Mouse (Mus musculus): ENCODE results near the gene Nxt1. TPM values are rescaled to one million over a fixed set of nuclear protein-coding genes. Genes with fewer than 3 reads are reported as not detected.

The Nxt1 gene
- 34.9 and 40.3 TPM in 2 replicates for total RNA-seq (2017)

DNA sequence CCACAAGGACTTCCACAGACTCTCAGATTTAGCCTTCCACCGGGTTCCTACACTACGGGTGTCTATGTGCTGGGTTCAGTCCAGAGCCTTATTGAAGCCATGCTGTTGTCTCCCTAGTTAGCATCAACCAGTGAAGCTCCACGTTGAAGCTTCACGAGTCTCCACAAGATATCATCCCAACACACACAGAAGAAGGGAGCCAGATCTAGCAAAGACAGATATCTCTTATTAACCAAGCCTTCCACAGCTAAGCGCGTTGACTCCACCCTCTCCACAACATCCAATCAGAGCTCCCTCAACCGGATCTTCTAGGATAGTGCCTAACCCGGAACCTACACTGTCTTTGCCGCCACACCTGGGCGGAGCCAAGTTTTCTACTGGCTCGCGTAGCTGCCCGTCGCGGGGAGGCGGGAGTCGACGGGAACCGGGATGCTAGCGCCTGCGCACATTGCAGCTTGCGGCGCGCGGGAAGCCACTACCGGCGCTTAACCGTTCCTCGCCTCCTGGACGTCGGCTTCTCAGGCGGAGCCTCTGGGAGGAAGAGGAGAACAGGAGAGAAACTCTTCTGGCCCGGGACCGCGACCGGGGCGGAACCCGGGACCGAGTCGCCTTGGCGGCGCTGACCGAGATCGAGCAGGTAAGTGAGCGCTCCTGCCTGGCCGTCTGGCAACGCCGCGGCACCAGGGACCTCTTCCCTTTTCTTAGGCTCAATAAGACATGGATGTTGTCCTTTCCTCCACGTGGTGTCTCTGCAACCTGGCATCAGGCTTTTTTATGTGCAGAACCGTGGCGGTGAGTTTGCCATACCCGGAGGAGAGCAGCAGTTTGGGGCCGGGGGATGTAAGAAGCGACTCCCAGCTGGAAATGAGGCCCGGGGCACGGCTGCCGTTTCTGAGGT is at the start of gene Nxt1:
Nxt1 (plus strand) TSS at position 403 of the 898 bp plus-strand sequence.
- ATAC-seq (replicated peaks; ENCODE audit: low read depth, poor library complexity, severe bottlenecking), result peak; percentile 96

DNA sequence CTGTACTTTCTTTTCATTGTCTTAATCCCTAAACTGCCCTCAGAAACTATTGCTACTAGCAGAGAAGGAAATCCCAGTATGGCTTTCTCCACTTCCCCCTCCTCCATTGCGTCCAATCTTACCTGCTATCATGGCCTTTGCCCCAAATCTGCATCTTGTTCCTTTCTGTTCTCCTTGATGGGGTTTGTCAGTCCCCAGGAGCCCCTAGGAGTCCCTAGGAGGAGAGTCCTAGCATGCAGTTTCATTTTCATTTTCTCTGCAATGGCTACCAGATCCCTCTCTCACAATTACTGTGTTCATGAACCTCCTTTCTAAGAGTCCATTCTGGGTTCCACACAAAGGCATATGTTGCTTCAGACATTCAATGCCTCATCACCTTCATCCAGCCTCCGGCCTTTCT is 49.3 kb upstream of the Nxt1 start:
- ATAC-seq (replicated peaks; ENCODE audit: low read depth, poor library complexity, severe bottlenecking), result 0 out of 2 replicates have a peak, but pooled peaks have one; percentile 25

DNA sequence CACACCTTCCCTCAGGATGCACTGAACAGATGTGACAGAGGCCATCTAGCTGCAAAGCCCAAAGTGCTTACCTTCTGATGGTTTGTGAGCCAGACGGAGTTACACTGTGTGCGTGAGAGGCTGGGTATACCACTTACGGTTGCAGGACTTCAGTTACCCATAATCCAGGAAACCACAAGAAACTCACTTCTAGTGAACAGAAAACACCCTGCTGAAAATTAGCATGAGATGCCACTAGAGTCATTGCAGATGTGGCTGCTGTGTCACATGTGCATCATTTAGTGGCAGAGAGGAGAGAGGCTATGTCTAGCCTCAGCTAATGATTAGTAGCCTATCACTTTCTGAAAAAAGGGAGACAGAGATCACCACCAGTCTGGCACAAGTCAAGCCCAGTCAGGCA is 47.9 kb upstream of the Nxt1 start:
- ATAC-seq (replicated peaks; ENCODE audit: low read depth, poor library complexity, severe bottlenecking), result peak; percentile 57

DNA sequence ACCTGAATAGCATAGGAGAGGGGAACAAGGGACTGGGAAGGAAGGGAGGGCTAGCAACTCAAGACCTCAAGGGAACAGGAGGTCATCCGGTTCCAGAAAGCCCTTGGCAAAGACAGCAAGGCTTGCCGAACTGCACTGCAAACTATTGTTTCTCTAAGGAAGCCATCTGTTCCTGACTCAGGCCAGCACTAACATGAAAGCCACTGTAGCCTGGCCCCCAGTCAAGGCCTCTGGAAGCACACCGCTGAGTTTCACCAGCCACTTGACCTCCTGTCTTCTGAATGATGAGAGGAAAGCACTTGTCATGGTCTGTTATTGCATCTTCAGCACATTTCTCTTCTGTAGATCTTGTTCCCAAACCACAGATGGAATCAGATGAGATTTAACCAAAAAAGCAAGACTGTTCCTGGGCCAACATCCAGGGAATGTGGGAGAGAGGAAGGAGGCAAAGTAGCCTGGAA is 45.4 kb upstream of the Nxt1 start:
- ATAC-seq (replicated peaks; ENCODE audit: low read depth, poor library complexity, severe bottlenecking), result no peak

DNA sequence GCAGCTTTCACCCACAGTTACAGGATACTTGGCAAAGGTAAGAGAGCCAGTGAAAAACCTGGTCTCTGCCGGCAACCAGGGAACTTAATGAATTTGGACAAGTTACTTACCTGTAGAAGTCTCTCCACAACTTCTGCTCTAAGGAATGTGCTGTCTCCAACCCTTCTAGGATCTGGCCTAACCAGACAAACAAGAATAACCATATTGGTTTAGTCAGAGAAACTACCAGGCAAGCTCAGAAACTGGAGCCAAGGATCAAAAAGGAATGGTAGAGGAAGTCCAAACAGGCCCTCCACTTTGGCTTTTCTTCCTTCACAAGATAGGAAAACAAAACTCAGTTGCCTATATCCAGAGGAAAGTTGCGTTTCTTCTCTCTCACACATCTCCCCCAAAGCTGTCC is 41.4 kb upstream of the Nxt1 start:
- no peak for ATAC-seq (replicated peaks; ENCODE audit: low read depth, poor library complexity, severe bottlenecking)

DNA sequence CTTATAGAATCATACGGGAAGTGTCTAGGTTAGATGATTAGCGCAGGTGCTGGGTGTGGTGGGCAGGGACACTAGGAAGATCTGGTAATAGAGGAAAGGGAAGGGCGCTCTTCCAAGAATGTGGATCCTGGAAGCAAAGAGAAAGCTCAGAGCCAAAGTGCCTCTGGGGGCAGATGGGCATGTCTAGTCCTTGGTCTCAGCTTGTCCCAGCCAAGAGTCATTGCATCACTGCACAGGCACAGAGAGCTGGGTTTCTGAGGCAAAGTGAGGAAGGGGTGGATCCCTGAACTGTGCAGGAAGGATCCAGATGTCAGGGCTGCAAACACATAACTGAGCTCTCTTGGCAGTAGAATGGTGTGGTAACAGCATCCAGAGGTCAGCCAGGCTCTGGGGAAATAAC is 40.8 kb upstream of the Nxt1 start:
- no peak for ATAC-seq (replicated peaks; ENCODE audit: low read depth, poor library complexity, severe bottlenecking)

DNA sequence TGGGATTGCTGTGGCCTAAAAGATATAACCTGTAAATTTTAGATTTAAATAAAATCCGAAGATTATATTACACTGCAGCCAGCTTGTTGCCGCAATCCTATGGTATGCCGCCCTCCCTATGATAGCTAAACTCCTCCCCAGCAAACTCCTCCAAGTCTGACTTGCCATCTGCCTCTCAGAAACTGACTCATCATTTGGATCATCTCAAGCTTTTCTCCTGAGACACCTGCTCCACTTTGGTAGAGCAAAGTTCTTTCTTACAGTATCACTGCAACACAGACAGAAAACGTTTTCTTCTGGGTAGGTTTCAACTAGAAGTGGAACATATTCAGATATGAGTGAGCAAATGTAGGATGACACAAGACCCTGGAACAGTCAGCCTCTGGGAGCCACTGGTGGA is 37.9 kb upstream of the Nxt1 start:
- no peak for ATAC-seq (replicated peaks; ENCODE audit: low read depth, poor library complexity, severe bottlenecking)

DNA sequence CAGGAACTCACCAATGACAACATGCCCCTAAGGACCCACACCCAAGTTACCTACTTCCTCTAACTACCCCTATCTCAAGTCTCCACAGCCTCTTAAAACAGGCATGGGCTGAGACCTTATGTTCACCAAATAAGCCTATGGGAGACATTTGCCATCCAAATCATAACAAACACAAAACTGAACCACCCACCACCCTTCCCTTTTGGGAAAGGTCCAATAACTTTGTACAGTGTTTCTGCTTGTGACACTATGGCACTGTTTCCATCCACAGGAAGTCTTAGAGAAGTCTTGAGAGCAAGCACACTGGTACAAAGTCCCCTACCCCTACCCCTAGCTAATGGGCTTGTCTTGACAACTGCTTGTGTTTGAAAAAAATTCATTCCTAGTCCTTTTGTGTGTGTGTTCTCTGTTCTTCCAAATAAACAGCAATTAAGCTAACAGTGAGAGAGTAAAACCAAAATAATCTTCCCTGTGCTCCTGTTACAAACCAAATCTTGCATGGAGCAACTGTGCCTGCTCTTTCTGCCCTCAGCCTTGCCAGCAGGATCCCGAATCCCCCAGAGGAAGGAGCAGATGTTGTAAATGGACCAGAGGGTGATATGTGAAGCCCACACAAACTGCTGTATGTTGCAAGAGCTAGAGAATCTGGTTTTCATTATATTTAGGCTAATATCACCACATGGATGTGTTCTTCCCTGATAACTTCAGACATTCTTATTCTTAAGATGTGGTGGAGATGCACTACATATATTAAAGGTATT is 29.6 kb upstream of the Nxt1 start:
- ATAC-seq (replicated peaks; ENCODE audit: low read depth, poor library complexity, severe bottlenecking), result no peak

DNA sequence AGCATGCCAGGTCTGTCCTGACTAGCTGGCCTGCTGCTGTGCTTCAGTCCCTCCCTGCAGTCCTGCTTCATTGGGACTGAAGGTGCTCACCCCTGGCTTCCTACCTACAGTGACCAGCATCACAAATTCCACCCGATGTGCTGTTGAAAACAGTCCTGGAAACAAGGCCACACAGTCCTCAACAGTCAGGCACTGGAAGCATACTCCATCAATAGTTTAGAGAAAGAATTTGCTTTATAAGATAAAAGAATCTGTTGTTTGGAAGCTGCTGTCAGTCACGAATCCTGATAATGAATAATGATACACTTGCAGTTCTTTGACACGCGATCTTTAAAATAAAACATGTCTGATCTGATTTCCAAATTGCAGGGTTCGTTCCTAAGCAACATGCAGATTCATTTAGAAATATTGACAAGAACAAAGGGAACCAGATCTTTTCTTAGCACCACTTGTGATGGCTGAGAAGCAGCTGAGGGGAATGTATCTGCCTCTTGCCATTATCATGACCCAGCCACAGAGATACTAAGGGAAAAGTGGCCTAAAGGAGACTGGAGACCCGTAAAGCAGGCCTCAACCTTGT is 27.9 kb upstream of the Nxt1 start:
- no peak for ATAC-seq (replicated peaks; ENCODE audit: low read depth, poor library complexity, severe bottlenecking)

DNA sequence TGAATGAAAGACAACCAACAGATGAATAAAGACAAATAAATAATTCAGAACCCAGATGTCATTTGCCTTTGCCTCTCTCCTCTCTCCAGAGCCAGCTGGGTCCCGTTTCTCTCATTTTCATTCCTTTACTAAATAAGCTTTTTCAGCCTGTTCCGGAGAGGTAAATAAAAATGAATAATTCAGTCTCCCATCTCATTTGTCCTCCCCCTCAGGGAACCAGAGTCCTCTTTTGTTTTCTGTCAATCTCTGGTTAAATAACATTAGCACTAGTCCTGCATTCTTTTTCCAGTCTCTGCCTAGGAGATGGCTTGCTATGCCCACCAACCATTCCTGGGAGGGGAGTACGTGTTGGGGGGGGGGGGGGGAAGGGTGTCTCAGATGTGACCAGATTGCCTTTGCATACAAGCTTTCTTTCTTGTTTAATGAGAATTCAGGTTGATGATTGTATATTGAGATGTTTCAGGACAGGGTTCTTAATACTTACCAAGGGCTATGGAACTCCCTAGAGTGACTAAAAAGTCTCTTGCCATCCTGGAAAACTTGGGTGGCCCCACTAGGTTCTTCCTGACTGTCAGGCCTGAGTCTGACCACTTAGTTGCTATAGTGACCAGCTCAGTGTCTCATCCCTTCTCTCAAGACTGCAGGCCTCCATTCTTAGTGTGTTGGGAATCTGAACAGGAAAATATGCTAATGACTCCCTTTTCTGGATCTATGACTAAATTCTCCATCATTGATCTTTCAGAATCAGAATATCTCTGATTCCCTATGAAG is 21.6 kb upstream of the Nxt1 start:
- ATAC-seq (replicated peaks; ENCODE audit: low read depth, poor library complexity, severe bottlenecking), result no peak

DNA sequence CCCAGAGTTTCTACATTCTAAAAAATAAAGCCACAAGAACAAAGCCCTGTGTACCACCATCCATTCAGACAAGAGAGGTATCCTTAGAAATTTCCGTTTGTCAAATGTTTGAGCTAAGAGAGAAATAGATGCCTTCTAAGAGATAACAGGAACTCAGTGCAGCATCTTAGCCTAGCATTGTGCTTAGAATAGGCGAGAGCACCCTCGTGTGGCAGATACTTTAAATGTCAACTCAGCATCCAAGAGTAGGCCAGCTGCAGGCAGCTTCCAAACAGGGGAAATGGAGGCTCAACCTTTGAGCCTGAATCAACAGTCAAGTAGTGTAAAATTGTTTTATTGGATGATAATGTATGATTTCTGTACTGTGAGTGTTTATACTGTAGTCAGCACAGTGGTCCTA is 17.4 kb upstream of the Nxt1 start:
- ATAC-seq (replicated peaks; ENCODE audit: low read depth, poor library complexity, severe bottlenecking), result peak; percentile 99

DNA sequence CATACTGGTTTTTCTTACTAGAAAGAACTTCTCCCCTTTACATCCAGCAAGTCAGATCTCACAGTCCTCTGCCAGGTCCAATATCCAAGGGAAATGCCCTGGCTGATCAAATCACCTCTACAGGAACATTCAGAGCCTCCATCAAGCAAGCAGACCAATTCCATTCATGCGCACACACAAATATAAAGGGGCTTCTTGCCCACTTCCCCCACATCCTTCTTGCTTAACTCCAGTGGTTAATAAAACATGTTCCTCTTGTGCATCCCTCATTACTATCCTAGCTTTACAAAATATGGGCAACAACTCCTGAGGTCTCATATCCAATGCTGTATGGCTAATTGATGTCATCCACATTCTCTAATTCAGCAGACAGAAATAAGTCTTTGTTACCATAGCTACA is 8.9 kb upstream of the Nxt1 start:
- no peak for ATAC-seq (replicated peaks; ENCODE audit: low read depth, poor library complexity, severe bottlenecking)

DNA sequence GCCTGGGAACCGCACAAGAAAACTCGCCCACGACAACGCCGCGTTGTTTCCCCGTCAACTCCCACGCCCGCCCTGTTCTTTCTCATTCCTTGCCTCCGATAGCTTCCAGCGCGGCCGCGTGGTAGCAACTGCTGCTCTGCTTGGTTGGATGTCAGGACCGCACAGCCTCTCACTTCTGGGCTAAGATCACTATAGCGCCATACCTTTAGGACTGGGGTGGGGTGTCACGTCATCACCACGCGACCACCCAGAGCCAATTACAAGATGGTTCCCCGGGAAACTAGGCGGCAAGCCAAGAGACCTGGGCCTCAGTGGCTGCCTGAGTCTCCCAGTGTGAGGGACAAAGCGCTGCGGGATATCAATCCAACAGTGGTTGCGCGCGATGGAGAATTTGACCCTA is 5.4 kb downstream of the Nxt1 start:
- ATAC-seq (replicated peaks; ENCODE audit: low read depth, poor library complexity, severe bottlenecking), result no peak

DNA sequence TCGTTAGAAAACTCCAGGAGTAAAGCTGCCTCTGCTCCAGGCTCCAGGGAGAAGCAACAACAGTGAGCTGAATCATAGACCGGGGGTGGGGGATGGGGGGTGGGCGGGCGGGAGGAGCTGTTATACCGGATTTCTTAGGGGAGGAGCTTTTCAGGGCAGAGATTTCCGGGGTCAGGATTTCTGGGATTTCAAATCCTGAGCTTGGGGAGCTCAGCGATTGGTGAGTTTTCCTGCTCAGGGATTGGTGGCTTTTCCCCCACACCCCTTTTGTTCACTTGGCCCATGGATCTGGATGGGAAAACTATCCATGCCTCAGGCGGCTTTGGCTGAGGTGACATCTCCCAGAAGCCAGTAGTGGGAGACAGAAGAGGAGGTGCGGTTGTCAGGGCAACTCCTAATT is 6.9 kb downstream of the Nxt1 start:
- no peak for ATAC-seq (replicated peaks; ENCODE audit: low read depth, poor library complexity, severe bottlenecking)

DNA sequence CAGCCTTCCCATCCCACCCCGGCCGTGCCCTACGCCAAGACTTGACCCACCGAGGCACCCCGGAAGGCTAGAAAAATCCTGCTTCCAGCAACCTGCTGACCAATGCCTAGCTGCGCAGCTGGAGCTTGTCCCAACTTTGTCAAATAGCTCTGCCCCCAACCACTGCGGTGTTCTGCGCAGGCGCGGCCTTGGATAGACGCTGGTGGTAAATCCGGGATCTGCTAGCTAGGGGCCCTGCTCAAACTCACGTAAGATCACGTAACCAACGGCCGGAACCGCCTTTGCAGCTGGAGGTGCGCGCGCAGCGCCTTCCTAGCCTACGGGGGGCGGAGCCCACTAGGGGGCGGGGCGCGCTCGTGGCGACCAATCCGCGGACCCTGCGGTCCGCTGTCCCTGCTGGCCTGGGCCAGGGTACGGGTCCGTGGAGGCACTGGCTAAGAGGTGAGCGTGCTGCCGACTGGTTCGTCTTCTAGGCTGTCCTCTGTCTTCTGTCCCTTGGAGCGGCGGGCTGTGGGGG is 8.4 kb downstream of the Nxt1 start, which contains the start of gene Gzf1:
Gzf1 (plus strand) TSS at position 249 of the 517 bp plus-strand sequence.
- peak; percentile 83 for ATAC-seq (replicated peaks; ENCODE audit: low read depth, poor library complexity, severe bottlenecking)

DNA sequence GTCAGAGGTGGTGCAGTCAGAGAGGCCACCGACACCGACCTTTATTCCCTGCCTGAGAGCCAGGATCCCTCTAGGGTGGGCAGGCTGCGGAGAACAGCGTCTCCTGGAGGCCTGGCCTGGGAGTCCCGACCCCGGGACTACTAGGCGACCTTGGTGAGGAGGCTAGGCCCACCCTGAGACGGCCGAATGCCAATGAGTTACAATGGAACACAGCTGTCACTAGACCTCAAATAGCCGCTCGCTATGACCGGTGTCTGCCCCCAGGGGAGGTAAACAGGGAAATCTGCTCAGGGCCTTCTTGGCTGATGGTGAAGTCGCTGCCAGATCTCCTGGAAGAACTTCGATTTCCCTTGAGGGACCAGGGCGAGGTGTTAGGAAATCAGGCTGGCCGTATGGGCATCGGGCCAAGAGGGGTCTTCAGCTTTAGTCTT is 9.1 kb downstream of the Nxt1 start:
- peak; percentile 61 for ATAC-seq (replicated peaks; ENCODE audit: low read depth, poor library complexity, severe bottlenecking)

DNA sequence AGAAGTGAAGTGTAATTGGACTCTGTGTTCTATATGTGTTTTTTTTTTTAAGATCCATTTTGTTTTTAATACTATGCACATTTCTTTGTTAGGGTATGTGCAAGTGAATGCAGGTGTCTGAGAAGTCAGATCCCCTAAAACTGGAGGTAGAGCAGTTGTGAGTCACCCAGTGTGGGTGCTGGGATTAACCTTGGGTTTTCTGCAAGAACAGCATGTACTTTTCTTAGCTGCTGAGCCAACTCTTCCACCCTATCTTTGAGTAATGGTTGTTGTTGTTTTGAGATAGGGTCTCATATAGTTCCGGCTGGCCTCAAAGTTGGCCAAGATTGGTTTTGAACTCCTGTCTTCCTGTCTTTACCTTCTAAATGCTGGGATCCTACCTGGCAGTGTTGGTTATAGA is 10.6 kb downstream of the Nxt1 start:
- no peak for ATAC-seq (replicated peaks; ENCODE audit: low read depth, poor library complexity, severe bottlenecking)

DNA sequence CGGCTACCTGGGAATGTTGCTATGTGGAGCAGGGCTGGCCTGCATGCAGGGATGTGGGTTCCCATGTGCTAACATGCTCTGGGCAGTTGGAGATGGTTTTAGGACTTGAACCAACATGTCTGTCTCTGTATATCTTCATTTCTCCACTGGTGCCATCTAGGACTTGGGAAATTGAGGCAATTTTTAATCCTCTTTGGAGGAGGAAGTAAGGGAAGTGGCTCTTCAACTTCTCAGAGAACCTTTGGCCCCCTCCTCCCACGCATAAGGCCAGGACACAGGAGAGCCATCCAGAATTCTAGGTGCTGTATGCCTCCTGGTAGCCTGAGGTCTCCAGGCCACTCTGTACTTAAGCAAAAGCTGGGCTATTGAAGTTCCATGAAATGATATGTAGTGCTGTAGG is 12.6 kb downstream of the Nxt1 start:
- no peak for ATAC-seq (replicated peaks; ENCODE audit: low read depth, poor library complexity, severe bottlenecking)

DNA sequence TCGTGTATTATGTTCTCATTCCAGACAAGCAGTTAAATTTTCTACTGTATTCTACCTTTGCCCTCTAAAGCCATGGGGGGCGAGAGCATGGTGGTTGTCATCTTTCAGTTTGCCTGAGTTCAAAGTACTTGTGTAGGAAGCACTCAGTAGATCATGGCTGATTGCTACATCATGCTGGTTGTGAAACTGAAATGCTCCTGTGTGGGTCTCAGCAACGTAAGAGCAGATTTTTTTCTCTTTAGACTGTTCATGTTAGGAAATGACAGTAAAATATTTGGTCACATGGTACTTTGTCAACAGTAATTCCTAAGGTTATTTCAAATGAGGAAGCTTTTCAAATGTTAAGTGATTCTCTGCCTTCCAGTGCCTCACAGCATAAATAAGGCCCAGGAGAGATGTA is 13.3 kb downstream of the Nxt1 start:
- ATAC-seq (replicated peaks; ENCODE audit: low read depth, poor library complexity, severe bottlenecking), result peak; percentile 30

DNA sequence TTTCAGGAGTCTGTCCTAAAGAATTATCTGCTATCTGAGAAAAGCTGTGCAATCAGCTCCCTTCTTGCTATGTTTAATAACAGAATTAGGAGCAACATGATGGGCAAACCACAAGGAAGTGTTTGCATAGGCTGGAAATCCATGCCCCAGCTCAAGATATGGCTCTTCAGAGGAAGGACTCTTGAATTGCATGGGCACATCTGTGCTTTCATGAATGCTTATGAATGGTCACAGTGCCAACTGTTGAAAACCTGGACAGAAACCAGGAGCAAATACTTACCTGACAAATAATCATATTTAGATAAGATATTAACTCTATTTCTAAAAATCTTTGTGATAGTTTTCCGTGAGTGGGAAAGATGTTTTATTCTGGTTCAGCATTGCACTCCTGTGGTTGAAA is 14.5 kb downstream of the Nxt1 start:
- no peak for ATAC-seq (replicated peaks; ENCODE audit: low read depth, poor library complexity, severe bottlenecking)

All from common myeloid progenitor, adult 5-6 weeks (primary cell).